Mouse (Mus musculus): Measurements from ENCODE around the gene B4galt2. TPM values are rescaled to one million over a fixed set of nuclear protein-coding genes. Genes with fewer than 3 reads are reported as not detected.

Gene B4galt2
- total RNA-seq (2021): 10 to 100 TPM in 1 of 2 experiments, 1 to 10 TPM in 1; 10.0 to 14.3 TPM
- long read RNA-seq, experiment 1, transcript B4galt2-201 (8 exons, 2,312 nt): major isoform, 11 of 20 reads
- long read RNA-seq, experiment 1, partial matches to known transcripts: 8 of 20 reads
- long read RNA-seq, experiment 1, other reads (novel, unspliced or antisense): 1 of 20 reads
- long read RNA-seq, experiment 2, partial matches to known transcripts: 0 of 2 reads
- long read RNA-seq, experiment 2, other reads (novel, unspliced or antisense): 1 of 2 reads

GRCm38 (mm10) chr4:117882701-117883691 is at the start of gene B4galt2:
Gene B4galt2, minus strand, starts transcription at chr4:117883487.
- DNase-seq: peak; percentile 73 to 81

- peak; percentile 20 to 46 for DNase-seq
Measured at GRCm38 (mm10) chr4:117929391-117929881, 46.1 kb upstream of the B4galt2 start, which contains the start of gene Artn. Gene Artn, minus strand, starts transcription at chr4:117929763.

- DNase-seq: peak; percentile 65 to 77
Measured at GRCm38 (mm10) chr4:117928699-117929241, 45.5 kb upstream of the B4galt2 start.

DNA sequence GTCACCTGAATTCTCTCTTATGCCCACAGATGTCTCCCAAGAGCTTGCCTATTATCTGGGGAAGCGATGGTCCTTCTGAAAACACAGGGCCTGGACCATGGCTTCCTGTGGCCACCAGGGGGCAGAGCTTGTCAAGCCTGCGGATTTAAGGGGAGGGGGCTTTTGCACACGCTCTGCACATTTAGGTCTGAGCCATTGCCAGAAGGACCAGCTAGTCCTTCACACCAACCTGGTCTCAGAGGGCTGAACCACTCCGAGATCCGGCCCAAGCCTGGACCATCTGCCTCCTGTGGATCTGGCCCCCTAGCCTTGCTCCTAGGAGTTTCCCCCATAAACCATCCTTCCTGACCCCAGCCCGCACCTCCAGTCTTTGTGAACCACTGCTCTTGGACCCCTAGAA is 44.9 kb upstream of the B4galt2 start:
- no peak for DNase-seq

DNA sequence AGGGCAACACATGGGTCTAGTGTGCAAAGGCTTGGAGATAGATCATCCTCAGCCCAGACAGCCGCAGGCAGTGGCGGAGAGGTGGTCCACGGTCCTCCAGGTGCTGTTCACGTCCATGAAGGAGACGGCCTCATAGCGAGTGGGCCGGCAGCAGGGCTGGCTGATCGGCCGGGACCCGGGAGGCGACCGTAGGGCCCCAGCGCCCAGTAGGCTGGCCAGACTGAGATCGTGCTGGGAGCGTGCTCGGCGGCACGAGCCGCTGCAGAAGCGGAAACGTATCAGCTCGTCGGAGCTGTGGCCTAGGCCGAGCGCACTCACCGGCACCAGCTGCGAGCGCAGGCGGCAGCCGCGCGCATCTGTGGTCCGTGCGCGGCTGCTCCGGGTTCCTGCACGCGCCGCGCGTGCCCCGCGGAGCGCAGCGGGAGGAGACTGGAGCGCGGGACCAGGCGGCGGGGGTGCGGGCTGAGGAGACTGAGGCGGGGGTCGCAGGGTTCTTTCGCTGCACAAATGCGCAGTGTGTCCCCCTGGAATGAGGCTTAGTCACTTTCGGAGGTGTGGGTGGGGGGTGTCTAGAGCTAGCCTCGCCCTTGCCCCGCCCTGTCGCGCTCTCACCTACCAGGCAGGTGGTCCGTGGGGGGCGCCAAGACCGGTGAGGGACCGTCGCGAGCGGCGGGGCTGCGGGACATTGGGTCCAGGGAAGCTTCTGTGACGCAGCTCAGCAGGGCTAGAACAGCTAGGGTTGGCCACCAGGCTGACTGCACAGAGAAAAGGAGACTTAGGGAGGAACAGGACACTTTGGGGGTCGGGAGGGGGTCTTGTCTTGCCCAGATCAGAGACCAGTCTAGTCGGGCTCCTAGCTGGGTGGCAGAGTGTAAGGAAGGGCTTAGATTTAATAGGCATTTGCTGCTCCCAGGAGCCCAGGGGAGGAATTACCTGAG is 43.5 kb upstream of the B4galt2 start:
- peak; percentile 36 to 58 for DNase-seq

- no peak for DNase-seq
Measured at GRCm38 (mm10) chr4:117924916-117925315, 41.6 kb upstream of the B4galt2 start.

- DNase-seq: no peak
Measured at GRCm38 (mm10) chr4:117923450-117923849, 40.2 kb upstream of the B4galt2 start.

DNA sequence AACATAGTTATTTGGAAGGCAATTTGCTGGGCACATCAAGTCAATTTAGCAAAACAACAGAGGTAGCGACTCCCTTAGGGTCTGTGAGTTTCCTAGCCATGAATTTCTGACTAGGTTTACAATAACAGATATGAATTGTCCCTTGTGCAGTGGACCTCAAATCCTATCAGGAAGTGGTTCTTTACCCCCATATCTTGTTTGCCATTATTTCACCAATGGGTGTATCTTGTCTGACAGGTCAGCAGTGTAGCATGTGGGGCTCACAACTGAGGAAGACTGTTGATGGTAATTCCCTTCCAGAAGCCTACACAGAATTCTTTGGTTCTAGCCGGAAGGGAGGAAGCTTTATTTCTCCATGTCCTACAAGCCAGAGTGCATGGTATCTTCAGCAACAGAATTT is 38.1 kb upstream of the B4galt2 start:
- no peak for DNase-seq

DNA sequence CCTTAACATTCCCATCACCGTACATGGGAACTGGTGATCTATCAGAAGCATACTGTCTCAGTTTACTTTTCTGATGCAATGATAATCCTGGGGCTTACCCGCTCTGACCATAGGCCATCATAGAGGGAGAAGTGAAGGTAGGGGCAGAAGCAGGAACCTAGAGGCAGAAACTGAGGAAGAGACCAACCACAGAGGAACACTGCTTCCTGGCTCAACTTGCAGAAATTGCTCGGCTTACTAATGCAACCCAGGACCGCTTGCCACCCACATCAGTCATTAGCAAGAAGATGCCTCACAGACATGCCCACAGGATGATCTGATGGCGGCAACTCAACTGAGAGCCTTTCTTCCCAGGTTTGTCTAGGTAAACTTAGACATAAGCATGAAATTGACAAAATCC is 35.5 kb upstream of the B4galt2 start:
- no peak for DNase-seq

DNA sequence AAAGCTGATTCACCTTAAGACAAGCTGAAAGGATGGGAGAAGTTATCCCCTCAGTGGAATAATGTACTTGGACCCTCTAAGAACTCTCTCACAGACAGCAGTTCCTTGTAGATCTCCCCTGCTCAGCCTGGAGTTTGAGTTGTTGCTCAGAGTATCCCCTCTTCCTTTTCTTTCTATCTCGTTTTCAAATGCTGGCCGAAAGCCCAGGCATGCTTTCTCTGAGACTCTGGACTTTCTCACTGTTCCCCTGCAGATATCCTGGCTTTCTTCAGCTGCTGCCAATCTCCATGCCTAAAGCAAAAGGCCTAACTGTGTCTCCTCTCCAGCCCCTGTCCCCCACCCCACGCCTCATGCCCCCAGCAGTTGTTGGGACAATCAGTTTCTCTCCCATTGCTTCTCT is 35.0 kb upstream of the B4galt2 start:
- no peak for DNase-seq

DNA sequence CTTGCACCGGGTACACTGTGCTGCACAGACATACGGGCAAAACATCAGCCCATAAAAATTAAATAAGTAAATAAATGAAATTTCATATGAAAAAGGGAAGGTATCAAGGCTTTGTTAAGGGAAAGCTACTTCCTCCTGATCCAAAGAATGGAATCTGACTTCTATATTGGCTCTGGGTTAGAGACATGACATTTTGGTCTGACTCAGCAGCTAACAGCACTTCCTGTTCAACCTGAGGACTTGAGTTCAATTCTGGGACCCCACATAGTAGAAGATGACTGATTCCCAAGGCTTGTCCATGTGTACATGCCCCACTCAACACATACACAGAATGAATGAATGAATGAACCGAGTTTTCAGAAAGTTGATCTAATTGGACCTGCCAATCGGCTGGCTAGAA is 34.6 kb upstream of the B4galt2 start:
- DNase-seq: no peak

- no peak for DNase-seq
Measured at GRCm38 (mm10) chr4:117917402-117917801, 34.1 kb upstream of the B4galt2 start.

DNA sequence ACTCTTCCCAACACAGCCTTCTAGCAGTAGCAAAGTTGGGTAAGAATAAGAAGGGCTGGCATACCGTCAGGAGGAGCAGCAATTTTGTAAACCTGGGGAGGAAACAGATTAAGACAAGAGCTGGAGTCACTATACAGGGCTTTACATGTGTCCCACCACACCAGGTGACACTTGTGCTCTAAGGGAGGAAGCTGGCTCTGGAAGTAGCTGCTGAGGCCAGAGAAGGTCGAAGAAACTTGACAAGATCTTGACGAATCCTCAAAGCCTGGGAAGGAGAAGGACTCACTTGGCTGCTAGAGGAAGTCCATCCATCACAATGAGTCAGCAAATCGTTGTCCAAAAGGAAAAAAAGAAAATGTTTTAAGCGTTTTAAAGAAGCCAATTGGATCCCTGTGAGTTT is 33.1 kb upstream of the B4galt2 start:
- DNase-seq: no peak

DNA sequence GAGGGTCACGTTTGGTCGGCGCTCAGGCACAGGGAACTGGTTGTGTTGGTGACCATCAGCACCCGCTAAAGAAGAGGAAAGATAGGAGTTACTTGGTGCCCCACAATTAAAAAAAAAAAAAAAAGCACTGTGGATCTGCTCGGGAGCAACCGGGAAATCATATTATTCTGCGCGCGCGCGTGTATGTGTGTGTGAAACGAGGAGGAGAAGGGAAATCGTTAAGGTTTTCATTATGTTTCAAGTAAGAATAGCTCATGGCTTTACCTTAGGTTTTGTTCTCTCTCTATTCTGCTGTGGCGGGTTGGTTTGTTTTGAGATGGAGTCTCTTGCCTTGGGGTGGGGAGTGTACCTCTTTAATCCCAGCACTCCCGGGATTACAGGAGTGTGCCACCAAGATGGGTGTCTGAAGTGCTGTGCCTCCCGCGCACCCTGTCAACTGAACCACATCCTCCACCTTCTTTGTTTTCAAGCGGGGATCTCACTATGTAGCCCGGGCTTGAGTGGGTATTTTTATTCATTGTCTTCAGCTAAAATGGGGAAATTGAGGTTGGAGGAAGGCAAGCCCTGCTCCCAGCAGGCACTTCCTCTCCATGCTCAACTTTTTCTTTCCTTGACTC is 32.3 kb upstream of the B4galt2 start:
- DNase-seq: peak; percentile 16 to 17

DNA sequence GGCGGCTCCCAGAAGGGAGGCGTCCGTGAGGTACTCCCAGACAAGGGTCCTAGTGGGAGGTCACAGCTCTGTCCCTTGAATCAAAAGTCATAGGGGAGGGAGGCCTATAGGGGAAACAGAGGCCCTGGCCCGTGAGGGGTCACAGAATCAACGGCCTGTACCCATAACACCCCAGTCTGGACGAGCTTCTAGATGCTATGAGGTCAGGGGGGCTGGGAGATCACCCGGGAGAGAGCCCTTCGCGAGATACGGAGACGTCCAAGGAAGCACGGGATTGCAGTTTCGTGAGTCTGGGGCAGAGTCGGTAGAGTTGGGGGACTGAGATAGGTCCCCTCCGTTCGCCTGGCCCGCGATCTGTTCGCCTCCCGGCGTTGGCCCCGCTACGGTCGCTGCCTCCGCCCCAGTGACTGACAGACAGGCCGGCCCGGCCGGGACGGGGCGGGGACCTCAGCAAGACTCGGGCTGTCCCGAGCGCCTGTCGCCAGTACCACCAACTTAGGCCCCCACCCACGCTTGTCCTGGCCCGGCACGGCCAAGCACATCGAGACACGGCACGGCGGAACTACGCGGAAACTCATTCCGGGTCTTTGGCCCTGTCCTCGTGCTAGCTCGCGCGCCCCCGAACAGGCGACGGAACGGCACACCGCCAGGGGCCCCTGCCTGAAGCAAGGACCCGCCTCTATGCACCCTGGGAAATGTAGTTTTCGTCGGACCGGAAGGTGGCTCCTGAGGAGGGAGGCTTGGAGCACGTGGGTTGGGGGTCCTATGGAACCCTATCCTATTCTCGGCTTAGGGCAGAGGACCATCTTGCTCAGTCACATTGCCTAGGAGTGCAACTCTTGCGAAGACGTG is 31.5 kb upstream of the B4galt2 start, which contains the start of gene Ipo13:
Gene Ipo13, minus strand, starts transcription at position 409 of the 852 bp plus-strand sequence.
- DNase-seq: peak; percentile 94 to 95

DNA sequence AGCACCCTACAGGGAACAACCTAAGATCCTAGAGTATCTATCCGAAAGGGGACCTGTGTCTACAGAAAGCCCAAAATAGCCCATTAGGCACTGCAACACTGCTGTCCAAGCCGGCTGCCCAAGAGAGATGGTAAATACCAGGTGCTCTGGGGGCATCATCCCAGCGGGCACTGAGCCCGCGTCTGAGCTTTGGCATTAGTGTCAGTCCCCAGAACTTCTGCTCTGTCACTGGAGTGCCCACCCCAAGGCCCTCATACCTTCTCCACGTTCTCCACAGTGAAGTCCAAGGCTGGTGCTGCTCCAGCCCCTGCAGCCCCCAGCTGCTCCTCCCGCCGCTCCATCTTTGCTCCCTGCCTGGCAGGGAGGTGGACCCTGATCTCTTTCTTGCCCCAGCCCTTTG is 30.7 kb upstream of the B4galt2 start:
- no peak for DNase-seq

DNA sequence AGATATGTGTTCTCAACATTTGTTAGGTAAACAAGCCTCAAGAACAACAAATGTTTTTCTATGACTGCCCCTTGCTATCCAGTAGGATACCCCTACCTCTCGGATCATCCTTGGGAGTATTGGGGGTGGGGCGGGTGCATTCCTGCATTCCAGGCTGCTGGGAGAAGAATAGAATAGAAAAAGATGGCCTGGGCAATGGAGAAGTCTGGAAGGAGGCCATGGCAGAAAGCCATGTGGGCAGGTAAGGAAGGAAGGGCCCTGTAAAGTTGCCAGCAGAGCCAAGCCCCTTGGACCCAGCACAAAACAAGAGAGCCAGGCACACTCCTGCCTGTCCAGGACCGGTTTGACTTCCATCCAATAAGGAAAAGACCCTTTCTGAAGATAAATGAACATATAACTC is 30.1 kb upstream of the B4galt2 start:
- DNase-seq: peak in 1 of 2 experiments; percentile 28

- DNase-seq: no peak
Measured at GRCm38 (mm10) chr4:117912685-117913273, 29.5 kb upstream of the B4galt2 start.

- DNase-seq: no peak
Measured at GRCm38 (mm10) chr4:117912131-117912561, 28.9 kb upstream of the B4galt2 start.
